Mouse (Mus musculus) gonadal fat pad, adult 2 months (tissue): ENCODE results near the gene Pnp. TPM values are rescaled to one million over a fixed set of nuclear protein-coding genes. Genes with fewer than 3 reads are reported as not detected.
"Not testable (repeated sequence)": the region's sequence is repeated elsewhere in the genome, so short reads cannot be mapped to it uniquely, and the experiment has no call there.

Experiments used
- DNase-seq: peaks from one replicate; pipeline ENCODE4 v3.0.0-alpha.2; 2012; ENCODE audit warnings: low read depth
- polyA plus RNA-seq: library from polyadenylated mRNA; depleted of rRNA; stranded (reverse); fragments of >200 nt; gene quantifications from 2 replicates; pipeline ENCODE4 v1.2.3, GENCODE M21; 2012

The Pnp gene
- polyA plus RNA-seq, 1 experiment = 74.1 TPM

GRCm38 (mm10) chr14:50930377-50930753 is 517 bp upstream of the Pnp start:
- no peak for DNase-seq

- DNase-seq = no peak
Observed at GRCm38 (mm10) chr14:50931493-50932020, 675 bp downstream of the Pnp start.

GRCm38 (mm10) chr14:50936649-50937048 is 5.8 kb downstream of the Pnp start:
- no peak for DNase-seq

GRCm38 (mm10) chr14:50938119-50938908 is 7.4 kb downstream of the Pnp start:
- no peak for DNase-seq

GRCm38 (mm10) chr14:50938940-50939339 is 8.1 kb downstream of the Pnp start:
- no peak for DNase-seq

- DNase-seq = no peak
Observed at GRCm38 (mm10) chr14:50943932-50944667, 13.2 kb downstream of the Pnp start, which contains the start of gene Gm49342. Gm49342 (plus strand) TSS chr14:50944517.

GRCm38 (mm10) chr14:50944668-50945033 is 13.8 kb downstream of the Pnp start:
- DNase-seq = not testable (repeated sequence)

- not testable (repeated sequence) for DNase-seq
Observed at GRCm38 (mm10) chr14:50945081-50945480, 14.2 kb downstream of the Pnp start.

GRCm38 (mm10) chr14:50945526-50945925 is 14.6 kb downstream of the Pnp start:
- not testable (repeated sequence) for DNase-seq

- DNase-seq = no peak
Observed at GRCm38 (mm10) chr14:50955487-50955886, 24.6 kb downstream of the Pnp start.

- DNase-seq = not testable (repeated sequence)
Observed at GRCm38 (mm10) chr14:50955942-50956508, 25.1 kb downstream of the Pnp start, which contains the start of gene Pnp2. Pnp2 (plus strand) TSS chr14:50955992.

GRCm38 (mm10) chr14:50956724-50957123 is 25.8 kb downstream of the Pnp start:
- DNase-seq = not testable (repeated sequence)

GRCm38 (mm10) chr14:50957146-50957545 is 26.3 kb downstream of the Pnp start:
- DNase-seq = not testable (repeated sequence)

- DNase-seq = not testable (repeated sequence)
Observed at GRCm38 (mm10) chr14:50958289-50958995, 27.6 kb downstream of the Pnp start.

- DNase-seq = peak; percentile 90
Observed at GRCm38 (mm10) chr14:50968216-50968980, 37.5 kb downstream of the Pnp start.

GRCm38 (mm10) chr14:50969041-50969440 is 38.2 kb downstream of the Pnp start:
- no peak for DNase-seq

GRCm38 (mm10) chr14:50969558-50970544 is 39.0 kb downstream of the Pnp start:
- no peak for DNase-seq

GRCm38 (mm10) chr14:50970822-50971221 is 39.9 kb downstream of the Pnp start:
- DNase-seq = no peak

GRCm38 (mm10) chr14:50973054-50973453 is 42.2 kb downstream of the Pnp start:
- not testable (repeated sequence) for DNase-seq

GRCm38 (mm10) chr14:50973700-50974099 is 42.8 kb downstream of the Pnp start:
- DNase-seq = no peak
